Mouse (Mus musculus): ENCODE data around the gene Rlf. TPM values are rescaled to one million over a fixed set of nuclear protein-coding genes. Genes with fewer than 3 reads are reported as not detected.

Rlf gene
- total RNA-seq (2021) = 10 to 100 TPM; 15.6 to 16.9 TPM
- long read RNA-seq, experiment 1, full-length matches to known transcripts = 1 of 3 reads
- long read RNA-seq, experiment 1, partial matches to known transcripts = 0 of 3 reads
- long read RNA-seq, experiment 1, other reads (novel, unspliced or antisense) = 2 of 3 reads
- long read RNA-seq, experiment 2, full-length matches to known transcripts = 2 of 3 reads
- long read RNA-seq, experiment 2, partial matches to known transcripts = 0 of 3 reads
- long read RNA-seq, experiment 2, other reads (novel, unspliced or antisense) = 1 of 3 reads

DNA sequence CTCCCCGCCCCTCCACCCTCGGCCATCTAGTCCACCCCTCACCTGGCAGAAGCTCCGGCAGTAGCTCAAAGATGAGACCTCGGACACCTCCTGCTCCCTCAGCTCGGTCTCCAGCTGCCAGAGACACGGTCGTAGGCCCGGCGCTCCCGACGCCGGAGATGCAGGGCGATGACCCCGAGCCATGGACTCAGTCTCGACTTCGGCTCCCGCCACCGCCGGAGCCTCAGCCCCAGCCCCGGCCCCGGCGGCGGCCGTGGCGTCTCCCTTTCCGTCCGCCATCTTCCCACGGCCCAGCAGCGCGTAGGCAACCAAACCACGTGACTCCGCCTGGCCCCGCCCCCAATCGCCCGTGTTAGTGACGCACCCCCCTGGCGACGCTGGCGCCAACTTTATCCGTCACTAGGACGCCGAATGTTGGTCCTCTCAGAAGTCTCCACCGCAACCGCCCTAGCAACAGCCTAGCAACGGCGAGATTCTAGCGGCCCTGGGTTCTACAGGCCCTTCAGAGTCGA lies at the start of gene Rlf:
Gene Rlf (minus strand): TSS at position 292 of the 512 bp plus-strand sequence.
- DNase-seq = peak; percentile 99 to 100
- intact Hi-C loops (cut with DNase I) = loop anchor here (10.0 kb wide), 2 partner anchors 120 to 390 kb away; partner anchors contain the start of gene Zmpste24

DNA sequence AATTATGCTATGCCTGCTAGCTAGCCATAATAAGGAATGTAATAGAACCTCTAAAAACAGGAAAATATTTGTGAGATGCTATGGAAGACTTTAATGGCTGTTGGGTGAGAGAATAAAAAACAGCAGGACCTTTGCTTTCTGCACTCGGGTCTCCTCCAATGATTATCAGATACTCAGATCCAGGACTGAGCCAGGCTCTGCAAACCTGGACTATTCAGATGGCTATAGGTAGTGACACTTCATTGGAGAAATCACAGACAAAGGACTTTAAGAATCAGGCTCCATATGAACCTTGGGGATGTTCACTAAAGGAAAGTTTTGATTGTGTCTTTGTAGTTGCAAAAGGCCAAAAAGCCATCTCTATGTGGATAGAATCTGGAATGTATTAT lies 26.7 kb upstream of the Rlf start:
- DNase-seq = no peak
- intact Hi-C loops (cut with DNase I) = no loop called here

DNA sequence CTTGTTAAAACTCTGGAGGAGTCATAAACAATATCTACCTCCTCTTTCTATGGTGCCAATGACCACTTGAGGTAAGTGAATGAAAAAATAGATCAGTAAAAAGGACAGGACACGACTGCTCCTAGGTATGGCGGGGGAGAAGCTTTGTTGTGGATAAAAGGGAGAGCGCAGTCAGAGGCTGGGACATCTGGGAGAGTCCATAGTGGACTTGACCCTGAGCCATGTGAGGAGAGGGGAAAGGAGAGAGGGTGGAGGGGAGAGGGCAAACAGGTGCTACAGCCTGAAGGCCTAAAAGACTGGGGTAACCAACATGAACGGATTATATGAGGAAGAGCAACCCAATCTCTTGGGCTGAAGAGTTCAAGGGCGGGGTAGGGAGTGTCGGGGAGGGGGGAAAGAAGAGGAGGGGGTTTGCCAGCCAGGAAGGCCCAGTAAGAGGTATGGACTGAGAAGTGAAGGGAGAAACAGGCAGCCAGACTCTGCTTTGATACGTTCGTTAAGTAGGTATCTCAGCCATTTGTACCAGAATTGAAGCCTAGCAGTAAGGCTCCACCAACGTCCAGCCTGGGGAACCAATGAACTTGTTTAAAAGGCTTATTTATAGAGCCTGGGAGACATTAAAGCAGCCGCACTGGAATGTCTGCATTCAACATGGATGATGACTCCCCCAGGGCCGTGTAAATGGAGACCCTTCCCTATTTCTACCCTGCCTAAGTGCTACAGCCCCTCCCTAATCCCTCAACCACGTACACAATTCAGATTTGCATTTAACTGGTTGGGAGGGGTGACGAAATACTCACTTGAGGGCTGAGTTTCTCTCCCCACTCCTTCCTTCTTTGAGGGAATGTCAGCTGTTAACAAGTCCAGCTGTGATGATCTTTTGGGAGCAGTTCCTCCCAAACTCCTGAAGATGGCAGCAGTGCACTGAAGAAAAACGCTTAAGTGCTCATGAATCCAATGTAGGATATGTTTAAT lies 26.0 kb upstream of the Rlf start:
- DNase-seq = peak; percentile 11 to 31
- intact Hi-C loops (cut with DNase I) = no loop called here

DNA sequence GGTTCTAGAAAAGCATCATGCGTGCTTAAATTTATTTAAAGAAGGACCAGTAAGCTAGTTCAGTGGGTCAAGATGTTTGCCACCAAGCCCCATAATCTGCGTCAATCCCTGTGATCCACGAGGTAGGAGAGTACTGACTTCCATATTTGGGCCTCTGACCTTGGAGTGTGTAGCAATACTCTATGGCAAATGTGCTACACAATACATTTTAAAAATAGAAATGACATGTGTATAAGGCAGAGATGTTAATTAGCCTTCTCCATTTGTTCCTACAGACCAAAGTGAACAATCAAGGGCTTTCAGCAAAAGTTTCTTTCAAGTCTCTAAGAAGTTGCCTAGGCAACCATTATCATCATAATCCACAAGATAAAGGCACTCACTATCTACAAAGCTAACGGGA lies 25.0 kb upstream of the Rlf start:
- intact Hi-C loops (cut with DNase I) = no loop called here
- no peak for DNase-seq

DNA sequence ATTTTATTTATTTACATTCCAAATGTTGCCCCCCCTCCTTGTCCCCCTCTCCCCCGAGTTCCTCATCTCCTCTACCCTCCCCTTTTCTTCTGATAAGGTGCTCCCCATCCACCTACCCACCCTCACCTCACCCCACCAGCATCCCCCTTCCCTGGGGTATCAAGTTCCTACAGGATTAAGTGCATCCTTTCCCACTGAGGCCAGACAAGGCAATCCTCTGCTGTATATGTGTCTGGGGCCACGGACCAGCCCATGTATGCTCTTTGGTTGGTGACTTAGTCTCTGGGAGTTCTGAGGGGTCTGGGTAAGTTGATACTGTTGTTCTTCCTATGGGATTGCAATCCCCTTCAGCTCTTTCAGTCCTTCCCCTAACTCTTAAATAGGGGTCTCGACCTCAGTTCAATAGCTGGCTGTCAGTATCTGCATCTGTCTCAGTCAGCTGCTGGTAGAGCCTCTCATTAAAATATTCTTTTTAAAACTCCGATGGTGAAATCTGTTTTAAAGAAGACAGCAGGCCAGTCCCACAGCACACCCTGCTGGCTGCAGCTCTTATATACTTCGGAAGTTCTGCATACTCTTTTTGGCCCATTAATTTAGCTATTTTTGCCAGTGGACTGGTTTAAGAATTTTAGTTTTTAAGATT lies 17.0 kb upstream of the Rlf start:
- intact Hi-C loops (cut with DNase I) = loop anchor here (1.0 to 5.0 kb wide), 2 partner anchors 204 to 245 kb away; no protein-coding TSS in a partner anchor
- peak; percentile 45 to 57 for DNase-seq

DNA sequence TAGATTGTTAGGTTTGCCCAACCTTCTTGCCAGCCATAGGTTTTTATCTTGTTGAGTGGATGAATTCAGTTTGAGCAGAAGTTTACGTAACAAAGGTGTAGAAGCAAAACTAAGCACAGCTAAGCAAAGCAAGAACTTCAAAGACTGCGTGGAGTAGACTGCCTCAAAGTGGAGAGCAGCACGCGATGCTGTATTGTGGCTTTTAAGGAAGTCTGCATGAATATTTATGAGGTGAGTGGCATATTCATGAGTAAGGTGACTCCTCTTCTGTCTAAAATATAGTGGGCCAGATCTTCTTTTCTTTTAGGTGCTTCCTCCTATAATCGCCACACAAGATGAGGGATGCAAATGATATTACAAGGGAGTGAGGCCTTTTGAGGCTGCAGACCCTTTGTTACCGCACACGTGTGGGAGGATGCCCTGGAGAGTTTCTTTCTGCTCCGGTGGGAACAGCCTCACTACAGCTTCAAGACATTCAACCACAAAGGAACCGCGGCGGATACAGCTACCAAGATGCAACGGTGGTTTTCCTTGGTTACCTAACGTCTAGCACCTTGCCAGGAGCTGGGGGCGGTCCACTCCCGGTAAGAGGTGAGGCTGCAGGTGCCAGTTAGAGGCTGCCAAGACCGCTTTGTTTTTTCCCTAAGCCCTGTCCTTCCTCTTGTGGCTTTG lies 16.2 kb upstream of the Rlf start:
- intact Hi-C loops (cut with DNase I) = loop anchor here (5.0 kb wide), 1 partner anchor 244 kb away; no protein-coding TSS in a partner anchor

DNA sequence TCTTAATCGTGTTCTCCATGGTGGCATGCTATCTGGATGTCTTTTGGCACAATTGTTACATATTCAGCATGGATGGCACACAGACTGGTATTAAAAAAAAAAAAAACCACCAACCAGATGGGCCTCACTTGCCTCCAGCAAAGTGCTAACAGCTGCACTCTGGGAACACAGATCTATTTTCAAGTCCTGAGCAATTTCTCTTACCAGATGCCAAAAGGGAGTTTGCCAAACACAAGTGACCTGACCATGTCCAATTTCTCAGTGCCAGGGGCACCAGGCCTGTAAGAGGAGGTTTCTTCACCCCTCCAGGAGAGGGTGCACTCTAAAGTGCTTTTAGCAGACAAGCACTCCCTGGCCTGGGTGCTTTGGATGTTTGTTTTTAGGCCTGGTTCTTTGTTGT lies 12.2 kb upstream of the Rlf start:
- intact Hi-C loops (cut with DNase I) = no loop called here
- DNase-seq = peak in 1 of 2 experiments; percentile 5

More for the DNA sequence above, 16.2 kb upstream of the Rlf start:
- DNase-seq = no peak

DNA sequence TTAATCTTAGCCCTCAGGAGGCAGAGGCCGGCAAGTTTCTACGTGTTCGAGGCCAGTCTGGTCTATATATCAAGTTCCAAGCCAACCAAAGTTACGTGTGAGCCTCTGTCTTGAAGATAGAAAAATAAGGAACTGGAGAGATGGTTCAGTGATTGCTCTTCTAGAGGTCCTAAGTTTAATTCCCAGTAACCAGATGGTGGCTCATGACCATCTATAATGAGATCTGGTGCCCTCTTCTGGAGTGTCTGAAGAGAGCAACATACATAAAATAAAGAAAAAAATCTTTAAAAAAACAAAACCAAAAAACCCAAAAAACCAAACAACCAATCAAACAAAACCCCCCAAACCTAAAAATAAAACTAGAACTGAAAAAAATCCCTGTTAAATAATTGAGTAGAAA lies 10.3 kb upstream of the Rlf start:
- intact Hi-C loops (cut with DNase I) = no loop called here

DNA sequence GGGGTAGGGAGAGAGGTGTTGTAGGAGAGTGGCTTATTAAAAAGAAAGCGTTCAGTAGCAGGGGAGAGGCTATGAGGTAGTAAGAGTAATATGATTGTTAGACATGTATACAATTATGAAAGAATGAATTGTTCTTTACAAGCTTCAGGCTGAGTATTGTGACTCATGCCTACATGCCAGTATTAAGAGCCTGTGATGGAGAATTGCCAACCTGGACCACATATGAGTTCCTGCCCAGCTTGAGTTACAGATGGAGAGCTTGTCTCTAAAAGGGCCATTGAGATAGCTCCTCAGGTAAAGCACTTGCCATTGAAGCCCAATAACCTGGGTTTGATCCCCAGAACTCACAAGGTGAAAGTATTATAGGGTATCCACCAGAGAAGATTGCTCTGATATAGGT lies 8.3 kb upstream of the Rlf start:
- no peak for DNase-seq
- intact Hi-C loops (cut with DNase I) = no loop called here

More for the DNA sequence above, 10.3 kb upstream of the Rlf start:
- no peak for DNase-seq

DNA sequence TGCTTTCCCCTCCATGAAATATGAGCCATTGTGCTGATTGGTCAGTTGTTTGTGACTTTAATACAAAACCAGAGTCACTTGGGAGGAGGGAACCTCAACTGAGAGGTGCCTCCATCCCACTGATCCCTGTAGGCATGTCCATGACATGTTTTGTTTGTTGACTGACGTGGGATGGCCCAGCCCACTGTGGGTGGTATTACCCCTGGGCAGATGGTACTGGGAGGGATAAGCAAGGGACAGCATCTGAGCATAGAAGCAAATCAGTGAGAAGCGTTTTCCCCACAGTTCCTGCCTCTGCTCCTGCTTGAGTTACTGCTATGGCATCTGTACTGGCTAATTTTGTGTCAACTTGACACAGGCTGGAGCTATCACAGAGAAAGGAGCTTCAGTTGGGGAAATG lies 1.3 kb upstream of the Rlf start:
- DNase-seq = no peak
- intact Hi-C loops (cut with DNase I) = loop anchor here (10.0 kb wide), 2 partner anchors 121 to 391 kb away; partner anchors contain the start of gene Zmpste24

DNA sequence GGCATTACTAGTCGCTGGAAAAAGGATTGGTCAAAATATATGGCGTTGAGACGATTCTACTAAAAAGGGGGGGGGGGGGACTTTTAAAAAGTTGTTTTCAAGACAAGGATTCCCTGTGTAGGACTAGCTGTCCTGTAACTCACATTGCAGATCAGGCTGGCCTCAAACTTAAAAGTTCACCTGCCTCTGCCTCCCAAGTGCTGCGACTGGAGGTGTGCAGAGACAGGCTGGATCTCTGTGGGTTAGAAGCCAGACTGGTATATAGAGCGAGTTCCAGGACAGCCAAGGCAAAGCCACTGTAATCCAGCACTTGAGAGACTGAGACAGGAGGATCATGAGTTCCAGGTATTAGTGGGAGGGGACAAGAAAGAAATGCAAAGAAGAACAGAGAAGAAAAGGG lies 605 bp upstream of the Rlf start:
- no peak for DNase-seq
- intact Hi-C loops (cut with DNase I) = loop anchor here (10.0 kb wide), 2 partner anchors 121 to 391 kb away; partner anchors contain the start of gene Zmpste24

DNA sequence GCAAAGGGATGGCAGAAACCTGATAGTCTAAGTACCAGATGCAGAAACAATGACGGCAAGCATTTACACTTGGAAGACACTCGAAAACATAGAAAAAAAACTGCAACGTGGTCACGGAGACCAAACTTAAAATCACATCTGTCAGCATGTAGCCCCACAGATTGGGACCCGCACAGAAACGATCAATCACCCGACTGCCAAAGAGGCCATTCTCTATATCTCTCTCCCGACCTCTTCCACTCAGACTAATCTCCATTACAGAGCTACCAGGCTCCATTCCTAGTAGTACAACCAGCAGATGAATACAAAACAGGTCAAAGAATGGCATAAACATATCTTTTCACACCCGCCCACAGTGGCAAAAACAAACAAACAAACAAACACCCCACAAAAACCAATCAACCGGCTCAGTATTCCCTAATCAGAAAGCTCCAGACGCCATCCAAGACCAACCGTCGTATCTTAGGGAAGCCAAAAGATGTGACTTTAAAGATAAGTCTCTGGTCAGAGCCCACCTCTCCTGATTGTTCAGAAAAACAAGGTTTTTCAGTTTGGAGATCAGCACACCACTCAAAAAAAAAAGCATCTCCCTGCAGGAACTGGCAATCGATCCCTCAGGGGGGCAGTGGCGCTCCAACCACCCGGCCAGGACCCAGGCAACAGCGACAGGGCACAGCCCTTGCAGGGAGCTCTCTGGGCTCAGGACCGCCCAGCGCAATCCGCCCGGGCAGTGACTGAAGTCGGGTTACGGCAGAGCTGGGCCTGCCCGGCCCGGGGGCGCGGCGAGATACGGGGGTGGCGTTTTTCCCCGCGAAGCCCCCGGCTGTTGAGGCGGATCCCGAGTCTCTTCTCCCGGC lies 720 bp downstream of the Rlf start:
- intact Hi-C loops (cut with DNase I) = loop anchor here (10.0 kb wide), 2 partner anchors 119 to 389 kb away; partner anchors contain the start of gene Zmpste24
- DNase-seq = peak; percentile 52 to 63

DNA sequence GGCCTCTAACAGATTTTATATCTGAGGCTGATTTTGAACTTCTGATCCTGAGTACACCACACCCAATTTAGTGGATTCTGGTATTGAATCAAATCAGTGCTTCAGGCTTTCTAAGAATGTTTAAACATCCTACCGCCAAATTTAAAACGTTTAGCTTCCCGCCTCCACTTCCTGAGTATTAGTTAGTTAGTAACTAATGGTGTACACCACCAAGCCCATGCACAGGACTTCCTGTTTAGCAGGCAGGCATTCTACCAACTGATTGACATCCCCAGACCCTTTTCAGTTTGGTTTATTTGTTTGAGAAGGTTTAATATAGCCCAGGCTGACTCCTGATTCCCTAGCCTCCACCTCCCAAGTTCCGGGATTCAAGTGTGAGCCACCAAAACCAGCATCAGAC lies 6.0 kb downstream of the Rlf start:
- no peak for DNase-seq
- intact Hi-C loops (cut with DNase I) = no loop called here

DNA sequence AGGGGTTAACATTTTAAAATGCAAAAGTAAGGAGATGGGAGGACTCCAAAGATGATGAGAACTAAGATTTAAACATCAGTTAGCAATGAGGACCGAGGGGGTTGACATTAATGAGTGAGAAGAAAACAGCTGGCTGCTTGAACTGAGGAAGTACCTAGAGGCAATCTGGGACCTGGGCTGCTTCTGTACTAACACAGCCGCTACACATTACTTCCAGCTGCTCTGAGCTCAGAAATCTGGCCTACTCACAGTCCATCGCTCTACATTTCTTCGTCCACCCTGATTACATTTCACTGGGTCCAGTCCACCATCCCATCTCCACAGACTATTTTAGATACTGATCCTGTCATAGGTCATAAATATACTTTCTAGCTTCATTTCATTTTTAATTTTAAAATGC lies 17.0 kb downstream of the Rlf start:
- no peak for DNase-seq

DNA sequence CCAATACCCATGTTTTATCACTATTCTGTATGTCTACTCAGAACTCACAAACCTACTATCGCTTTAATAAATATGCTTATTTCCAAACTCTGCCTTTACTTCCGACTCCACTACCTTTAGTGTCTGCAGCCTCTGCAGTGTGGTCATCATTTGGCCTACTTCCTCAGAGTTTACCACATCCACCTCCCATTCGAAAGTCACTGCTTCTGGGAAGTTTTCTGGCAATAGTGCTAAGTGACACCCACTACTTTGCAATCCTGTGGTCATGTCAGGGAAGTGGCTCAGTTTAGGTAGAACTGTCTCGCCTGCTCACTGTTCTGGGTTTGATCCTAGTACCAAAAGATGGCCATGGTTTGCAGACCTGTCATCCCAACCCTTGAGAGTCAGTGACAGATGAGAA lies 17.9 kb downstream of the Rlf start:
- intact Hi-C loops (cut with DNase I) = no loop called here
- DNase-seq = no peak

More for the DNA sequence above, 17.0 kb downstream of the Rlf start:
- intact Hi-C loops (cut with DNase I) = no loop called here

DNA sequence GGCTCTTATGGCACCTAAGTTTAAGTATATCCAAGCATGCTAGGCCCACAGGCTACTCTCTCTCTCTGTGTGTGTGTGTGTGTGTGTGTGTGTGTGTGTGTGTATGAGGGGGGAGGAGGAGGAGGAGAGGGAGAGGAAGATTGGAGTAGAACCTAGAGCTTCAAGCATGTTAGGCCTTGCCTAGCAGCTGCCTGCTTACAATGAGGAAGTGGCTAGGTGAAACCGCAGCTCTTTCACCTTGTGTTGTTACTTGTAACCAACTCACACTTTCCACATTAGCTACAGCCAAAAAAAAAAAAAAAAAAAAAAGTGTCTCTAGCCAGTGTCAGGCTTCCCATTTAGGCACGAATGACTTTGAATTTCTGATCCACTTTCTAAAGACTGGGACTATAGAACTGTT lies 18.7 kb downstream of the Rlf start:
- DNase-seq = no peak
- intact Hi-C loops (cut with DNase I) = no loop called here

DNA sequence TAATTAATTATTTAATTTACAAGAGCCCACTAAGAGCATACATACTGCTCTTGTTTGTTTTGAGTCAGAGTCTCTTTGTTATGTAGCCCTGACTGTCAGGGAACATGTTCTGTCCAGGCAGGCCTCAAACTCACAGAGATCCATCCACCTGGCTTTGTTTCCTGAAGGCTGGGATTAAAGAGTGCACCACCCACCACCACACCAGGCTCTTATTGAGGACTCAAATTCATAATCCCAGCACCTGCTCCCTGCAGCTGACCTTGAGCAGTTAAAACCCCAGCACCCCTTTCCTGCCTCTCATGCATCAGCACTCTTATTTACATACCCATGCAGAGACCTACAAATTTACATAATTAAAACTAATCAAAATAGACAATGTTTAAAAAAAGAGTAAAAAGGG lies 20.1 kb downstream of the Rlf start:
- DNase-seq = no peak
- intact Hi-C loops (cut with DNase I) = no loop called here

DNA sequence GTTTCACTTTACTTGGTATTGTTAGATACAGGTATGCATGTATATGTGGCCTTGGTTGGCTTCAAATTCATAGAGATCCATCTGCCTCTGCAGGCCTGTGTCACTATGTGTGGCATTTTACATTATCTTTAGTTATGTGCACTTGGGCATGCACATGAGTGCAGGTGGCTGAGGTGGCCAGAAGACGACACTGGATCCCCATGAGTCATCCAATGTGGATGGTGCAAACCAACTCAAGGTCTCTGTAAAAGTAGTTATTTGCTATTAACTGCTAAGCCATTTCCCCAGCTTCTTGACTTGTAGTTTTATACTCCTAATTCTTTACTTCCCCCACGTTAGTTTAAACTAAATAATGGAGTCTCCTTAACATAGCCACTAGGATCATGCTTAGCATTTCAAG lies 22.6 kb downstream of the Rlf start:
- intact Hi-C loops (cut with DNase I) = no loop called here
- no peak for DNase-seq

DNA sequence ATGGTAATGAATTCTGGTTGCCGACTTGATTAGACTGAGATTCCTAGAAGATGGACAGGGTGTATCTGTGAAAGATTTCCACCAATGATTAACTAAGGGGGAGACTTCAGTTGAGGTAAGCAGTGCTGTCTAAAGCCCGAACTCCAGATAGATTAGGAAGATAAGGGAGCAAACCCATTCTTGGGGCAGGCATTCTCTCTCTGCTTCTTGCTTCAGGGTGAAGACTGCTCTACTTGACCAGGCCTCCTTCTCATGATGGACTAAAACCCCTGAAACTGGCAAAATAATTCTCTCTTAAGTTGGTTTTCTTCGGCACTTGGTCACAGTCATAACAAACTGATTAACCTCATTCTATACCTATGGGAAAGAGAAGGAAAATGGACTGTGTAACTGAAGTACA lies 25.5 kb downstream of the Rlf start:
- no peak for DNase-seq
- intact Hi-C loops (cut with DNase I) = no loop called here
